Mouse (Mus musculus) induced T-regulatory cell, adult 2 months (primary cell): ENCODE results near the gene Rbp7.

ENCODE experiments used
- DNase-seq: peaks from one replicate; pipeline ENCODE4 v3.0.0-alpha.2; 2012; ENCODE audit warnings: low read depth

Rbp7 gene

GRCm38 (mm10) chr4:149405713-149406443 is 48.9 kb downstream of the Rbp7 start:
- no peak for DNase-seq

GRCm38 (mm10) chr4:149404640-149405465 is 49.9 kb downstream of the Rbp7 start:
- no peak for DNase-seq

GRCm38 (mm10) chr4:149403037-149403436 is 51.7 kb downstream of the Rbp7 start:
- peak; percentile 87 for DNase-seq

- DNase-seq, result peak; percentile 74
Observed at GRCm38 (mm10) chr4:149401591-149401982, 53.2 kb downstream of the Rbp7 start.

- DNase-seq, result peak; percentile 45
Observed at GRCm38 (mm10) chr4:149400878-149401590, 53.7 kb downstream of the Rbp7 start.
